Mouse (Mus musculus) ovary, postnatal 36 days (tissue): ENCODE results near the gene Slc22a14.

ENCODE experiments used
- DNase-seq: peaks from one replicate; pipeline ENCODE4 v3.0.0; 2022; ENCODE audit warnings: low spot score, mixed read lengths

The Slc22a14 gene

GRCm38 (mm10) chr9:119142066-119142465 lies 223.3 kb downstream of the Slc22a14 start:
- no peak for DNase-seq

DNA sequence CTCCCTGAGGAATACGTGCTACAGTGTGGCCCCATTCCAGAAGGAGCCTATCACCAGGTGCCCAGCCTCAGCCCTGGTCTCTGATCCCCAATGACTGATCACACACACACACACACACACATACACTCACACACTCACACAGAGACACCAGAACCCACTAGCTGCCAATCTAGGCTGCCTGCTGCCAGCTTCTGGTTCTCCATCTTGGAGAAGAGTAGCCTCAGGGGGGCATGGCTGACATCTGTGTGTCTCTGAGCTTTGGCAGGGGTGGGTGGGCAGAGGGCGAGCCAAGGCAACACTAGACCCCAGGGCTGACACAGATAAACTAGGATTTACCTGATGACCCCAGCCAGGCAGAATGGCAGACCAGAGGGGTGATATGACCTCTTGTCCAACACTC lies 226.5 kb downstream of the Slc22a14 start:
- no peak for DNase-seq

- no peak for DNase-seq
Observed at GRCm38 (mm10) chr9:119130692-119131091, 234.7 kb downstream of the Slc22a14 start.

DNA sequence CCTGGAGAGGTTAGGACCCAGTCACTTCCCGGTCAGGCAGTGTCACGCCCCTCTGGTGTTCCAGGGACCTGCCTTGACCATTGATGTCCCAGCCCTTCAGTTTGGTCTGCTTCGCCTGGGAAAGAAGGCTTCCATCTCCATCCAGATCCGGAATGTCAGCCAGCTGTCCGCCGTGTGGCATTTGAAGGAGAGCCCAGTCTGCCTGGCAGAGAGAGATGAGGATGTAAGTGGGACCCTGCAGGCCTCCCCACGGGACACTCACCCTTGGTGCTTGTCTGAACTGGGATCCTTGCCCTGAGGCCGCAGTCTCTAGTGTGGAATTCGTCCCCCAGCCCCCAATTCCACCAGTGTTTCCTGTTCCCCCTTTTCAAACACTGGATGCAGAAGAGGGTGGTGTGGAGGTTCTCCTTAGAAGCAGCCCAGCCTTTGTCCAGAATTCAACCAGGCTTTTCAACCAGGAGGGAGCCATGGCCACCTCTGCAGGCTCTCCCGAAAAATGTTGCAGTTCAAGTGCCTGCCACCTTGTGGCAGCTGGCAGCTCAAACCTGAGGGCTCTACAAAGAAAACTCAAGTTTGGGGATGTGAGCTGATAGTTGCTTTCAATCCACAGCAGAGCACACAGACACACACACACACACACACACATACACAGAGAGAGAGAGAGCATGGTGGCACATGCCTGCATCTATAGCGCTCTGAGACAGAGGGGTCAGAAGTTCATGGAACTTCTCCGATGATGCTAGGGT lies 236.7 kb downstream of the Slc22a14 start:
- no peak for DNase-seq

GRCm38 (mm10) chr9:119122596-119123369 lies 242.6 kb downstream of the Slc22a14 start:
- no peak for DNase-seq

GRCm38 (mm10) chr9:119120168-119120560 lies 245.2 kb downstream of the Slc22a14 start:
- DNase-seq: no peak
